Mouse (Mus musculus) CD4-positive helper T cell, adult 2 months (primary cell): ENCODE results near the gene Sytl1.

Source experiments
- DNase-seq: peaks from one replicate; pipeline ENCODE4 v3.0.0-alpha.2; 2012; ENCODE audit warnings: low read depth, missing footprints, low spot score

Gene Sytl1

GRCm38 (mm10) chr4:133247806-133248449 is 15.0 kb downstream of the Sytl1 start:
- peak; percentile 71 for DNase-seq

GRCm38 (mm10) chr4:133247072-133247471 is 15.8 kb downstream of the Sytl1 start:
- no peak for DNase-seq

GRCm38 (mm10) chr4:133244289-133244688 is 18.6 kb downstream of the Sytl1 start:
- DNase-seq, result no peak

GRCm38 (mm10) chr4:133243538-133243937 is 19.4 kb downstream of the Sytl1 start:
- DNase-seq, result no peak

GRCm38 (mm10) chr4:133242710-133243109 is 20.2 kb downstream of the Sytl1 start:
- DNase-seq, result no peak

- DNase-seq, result no peak
Measured at GRCm38 (mm10) chr4:133241910-133242309, 21.0 kb downstream of the Sytl1 start.

- DNase-seq, result peak; percentile 88
Measured at GRCm38 (mm10) chr4:133240934-133241908, 21.7 kb downstream of the Sytl1 start.

- peak; percentile 34 for DNase-seq
Measured at GRCm38 (mm10) chr4:133240490-133240921, 22.4 kb downstream of the Sytl1 start, which contains the start of gene Map3k6. TSS of gene Map3k6 (plus strand) at chr4:133240818.

- no peak for DNase-seq
Measured at GRCm38 (mm10) chr4:133237911-133238310, 25.0 kb downstream of the Sytl1 start.

- no peak for DNase-seq
Measured at GRCm38 (mm10) chr4:133235415-133235814, 27.5 kb downstream of the Sytl1 start.

GRCm38 (mm10) chr4:133234771-133235170 is 28.1 kb downstream of the Sytl1 start:
- no peak for DNase-seq

- DNase-seq, result peak; percentile 52
Measured at GRCm38 (mm10) chr4:133233285-133233976, 29.5 kb downstream of the Sytl1 start.

- no peak for DNase-seq
Measured at GRCm38 (mm10) chr4:133229582-133229981, 33.3 kb downstream of the Sytl1 start.

GRCm38 (mm10) chr4:133227636-133228035 is 35.3 kb downstream of the Sytl1 start:
- DNase-seq, result no peak

- DNase-seq, result no peak
Measured at GRCm38 (mm10) chr4:133226073-133226472, 36.8 kb downstream of the Sytl1 start.

GRCm38 (mm10) chr4:133223875-133224274 is 39.0 kb downstream of the Sytl1 start:
- DNase-seq, result no peak

- no peak for DNase-seq
Measured at GRCm38 (mm10) chr4:133221701-133222100, 41.2 kb downstream of the Sytl1 start.

- DNase-seq, result no peak
Measured at GRCm38 (mm10) chr4:133220656-133221055, 42.3 kb downstream of the Sytl1 start.

GRCm38 (mm10) chr4:133218745-133219144 is 44.2 kb downstream of the Sytl1 start:
- no peak for DNase-seq

GRCm38 (mm10) chr4:133217641-133218040 is 45.3 kb downstream of the Sytl1 start:
- DNase-seq, result peak; percentile 69

- no peak for DNase-seq
Measured at GRCm38 (mm10) chr4:133213661-133214060, 49.3 kb downstream of the Sytl1 start.

GRCm38 (mm10) chr4:133213268-133213590 is 49.7 kb downstream of the Sytl1 start:
- DNase-seq, result no peak
